8 mouse cellular contexts compared by ENCODE assay signal in the genomic region with DNA sequence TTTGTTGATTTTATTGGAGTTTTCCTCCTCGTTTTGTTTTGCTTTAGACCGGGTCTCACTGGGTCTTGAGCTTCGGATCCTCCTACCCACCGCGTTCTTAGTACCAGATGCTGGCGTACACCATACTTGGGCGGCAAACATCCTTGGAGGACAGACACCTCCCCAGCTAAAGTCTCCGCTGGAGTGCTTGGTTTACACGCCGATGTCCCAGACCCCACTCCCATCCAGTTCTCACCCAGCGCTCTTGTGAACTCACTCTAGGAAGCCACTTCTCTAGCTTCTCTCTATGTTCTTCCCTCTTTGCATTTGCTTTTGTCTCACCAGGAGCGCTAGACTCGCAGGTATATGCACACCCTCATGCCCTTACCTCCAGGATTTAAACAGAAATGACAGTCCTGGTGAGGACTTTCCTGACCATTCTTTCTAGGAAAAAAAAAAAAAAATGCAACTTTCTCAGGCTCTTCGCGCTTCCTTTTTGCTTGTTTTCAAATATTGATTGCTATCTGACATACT. TPM values are rescaled to one million over a fixed set of nuclear protein-coding genes. Genes with fewer than 3 reads are reported as not detected.
A peak's percentile ranks its signal among the peaks of the same experiment; 100 is the strongest.
DNase-seq lines count a peak whose midpoint lies in the region; ATAC-seq and TF ChIP-seq lines count a peak whose summit lies in the region.

No protein-coding gene starts in this region.

- TF ChIP-seq POLR2A in CH12.LX (IDR thresholded peaks at IDR 0.05; ENCODE audit: low read depth, low read length), result no peak

- TF ChIP-seq RAD21 in CH12.LX (IDR thresholded peaks at IDR 0.05; ENCODE audit: low read depth, low read length), result no peak

- DNase-seq in gastrocnemius, adult 2 months, result no peak
- no peak for DNase-seq in gastrocnemius, postnatal 25 days
- DNase-seq in CH12.LX (ENCODE audit: extremely low read depth), result no peak
- no peak for DNase-seq in liver, postnatal 0 days
- DNase-seq in adrenal gland, adult 2 months, result no peak
- DNase-seq in embryo, embryonic 9.5 days (ENCODE audit: extremely low spot score), result no peak
- DNase-seq in cerebellum, adult 11-12 months, result no peak

- peaks cover 14% of the 10 kb centered on the region for H3K27me3 ChIP-seq in CH12.LX (replicated peaks)
- H3K27me3 ChIP-seq in forebrain, embryonic 15.5 days, result no peaks in the 10 kb centered on the region
- H3K27me3 ChIP-seq in liver, postnatal 0 days (ENCODE audit: insufficient read depth, low read length), result no peaks in the 10 kb centered on the region

- dilution Hi-C loops in CH12.LX (cut with MboI; ENCODE audit: extremely low pct_ligation_motif_present, extremely low pct_unique_long_range_greater_than_20kb, low sequenced_read_pairs), result no loop called here

- WGBS in forebrain, embryonic 15.5 days, result 1% methylated on average over 15 of the region's 15 CpGs
- 3% methylated on average over 15 of the region's 15 CpGs for WGBS in liver, postnatal 0 days (ENCODE audit: insufficient replicate concordance)

- peaks cover 5 to 26% of the 10 kb centered on the region in 2 experiments for H3K4me1 ChIP-seq in CH12.LX (ENCODE audit: control insufficient read depth in 1 of 2, insufficient read depth in 2 of 2)
- peaks cover 23% of the 10 kb centered on the region for H3K4me1 ChIP-seq in forebrain, embryonic 15.5 days
- peaks cover 12% of the 10 kb centered on the region for H3K4me1 ChIP-seq in liver, postnatal 0 days (ENCODE audit: insufficient read depth)

- peaks cover 41% of the 10 kb centered on the region for H3K79me2 ChIP-seq in CH12.LX (replicated peaks; ENCODE audit: control insufficient read depth, extremely low read depth, insufficient read depth, poor library complexity, severe bottlenecking)

- peaks cover 18 to 26% of the 10 kb centered on the region in 2 experiments for H3K36me3 ChIP-seq in CH12.LX (replicated peaks in 1 of 2; ENCODE audit: control insufficient read depth in 1 of 2, insufficient read depth in 1 of 2, low read length in 1 of 2)
- peaks cover 19% of the 10 kb centered on the region for H3K36me3 ChIP-seq in forebrain, embryonic 15.5 days
- H3K36me3 ChIP-seq in liver, postnatal 0 days (replicated peaks; ENCODE audit: insufficient read depth, low read length), result peaks cover 20% of the 10 kb centered on the region

- no peaks in the 10 kb centered on the region for H3K9me3 ChIP-seq in CH12.LX (replicated peaks; ENCODE audit: low read length)
- H3K9me3 ChIP-seq in forebrain, embryonic 15.5 days, result no peaks in the 10 kb centered on the region
- H3K9me3 ChIP-seq in liver, postnatal 0 days (ENCODE audit: low read length), result no peaks in the 10 kb centered on the region

- H3K4me2 ChIP-seq in CH12.LX (ENCODE audit: insufficient read depth, low read depth, poor library complexity, severe bottlenecking), result peak overlapping the region; percentile 53
- peak overlapping the region; percentile 75 for H3K4me2 ChIP-seq in forebrain, embryonic 15.5 days (replicated peaks)
- peak overlapping the region; percentile 98 for H3K4me2 ChIP-seq in liver, postnatal 0 days (ENCODE audit: low read depth, low read length)

- peak; percentile 84 for ATAC-seq in forebrain, embryonic 15.5 days (replicated peaks)
- peak; percentile 48 for ATAC-seq in liver, postnatal 0 days

- H3K9ac ChIP-seq in CH12.LX (ENCODE audit: insufficient read depth, low read depth), result peak overlapping the region; percentile 36
- H3K9ac ChIP-seq in forebrain, embryonic 15.5 days (replicated peaks), result peak overlapping the region; percentile 99
- peak overlapping the region; percentile 100 for H3K9ac ChIP-seq in liver, postnatal 0 days (replicated peaks)

- no peak for TF ChIP-seq EP300 in CH12.LX (IDR thresholded peaks at IDR 0.05; ENCODE audit: low read length)
- TF ChIP-seq EP300 in liver, postnatal 0 days (IDR thresholded peaks at IDR 0.05; ENCODE audit: low read depth), result no peak

- H3K4me3 ChIP-seq in gastrocnemius, adult 2 months, result peak overlapping the region; percentile 84
- H3K4me3 ChIP-seq in CH12.LX (replicated peaks in 1 of 3; ENCODE audit: low read depth in 2 of 3, low read length in 2 of 3, poor library complexity in 1 of 3), result peak overlapping the region; percentile 82 to 100 (median 84)
- H3K4me3 ChIP-seq in forebrain, embryonic 15.5 days, result peak overlapping the region; percentile 82
- peak overlapping the region; percentile 95 for H3K4me3 ChIP-seq in liver, postnatal 0 days (ENCODE audit: low read depth, low read length)

- no peak for TF ChIP-seq CTCF in gastrocnemius, adult 2 months (IDR thresholded peaks at IDR 0.05)
- TF ChIP-seq CTCF in CH12.LX (conservative IDR thresholded peaks at IDR 0.05 in 1 of 2, IDR thresholded peaks at IDR 0.05 in 1 of 2; ENCODE audit: low read depth in 2 of 2, low read length in 2 of 2), result no peak
- no peak for TF ChIP-seq CTCF in liver, postnatal 0 days (IDR thresholded peaks at IDR 0.05; ENCODE audit: low read depth)

- peak overlapping the region; percentile 98 for H3K27ac ChIP-seq in gastrocnemius, adult 2 months
- no peak overlapping the region for H3K27ac ChIP-seq in CH12.LX (ENCODE audit: insufficient read depth, low read depth)
- peak overlapping the region; percentile 97 for H3K27ac ChIP-seq in forebrain, embryonic 15.5 days (replicated peaks)
- H3K27ac ChIP-seq in liver, postnatal 0 days (ENCODE audit: low read depth), result peak overlapping the region; percentile 95

- intact Hi-C loops in gastrocnemius, adult 2 months (cut with DNase I), result loop anchor here (2.0 to 10.0 kb wide), 5 partner anchors 93 to 1075 kb away; partner anchors contain the start of genes Idh3b, Nop56, Polr1b and Stk35

- in situ Hi-C loops in CH12.LX (cut with MboI; ENCODE audit: low pct_ligation_motif_present, low pct_unique_long_range_greater_than_20kb, low sequenced_read_pairs), result no loop called here

TF ChIP-seq in CH12.LX, 34 proteins besides CTCF, POLR2A, EP300 and RAD21:
- TF ChIP-seq PAX5 (IDR thresholded peaks at IDR 0.05; ENCODE audit: low read length) (no peak), ZKSCAN1 (IDR thresholded peaks at IDR 0.05; ENCODE audit: borderline replicate concordance, low read depth, low read length) (no peak), GABPA (IDR thresholded peaks at IDR 0.05; ENCODE audit: insufficient replicate concordance, low read depth, low read length) (no peak), MXI1 (IDR thresholded peaks at IDR 0.05; ENCODE audit: low read depth, low read length) (no peak; the same call in 1 of the 2 replicates), IRF4 (IDR thresholded peaks at IDR 0.05; ENCODE audit: low read depth, low read length) (0 out of 2 replicates have a peak, but pooled peaks have one; percentile 3), SMC3 (IDR thresholded peaks at IDR 0.05; ENCODE audit: low read depth, low read length) (no peak), NRF1 (IDR thresholded peaks at IDR 0.05; ENCODE audit: low read depth, low read length) (no peak), E2F4 (IDR thresholded peaks at IDR 0.05; ENCODE audit: insufficient replicate concordance, low read depth, low read length) (peak; percentile 11; the same call in 1 of the 2 replicates), POLR2AphosphoS2 (IDR thresholded peaks at IDR 0.05; ENCODE audit: low read depth, low read length) (no peak)

RNA-seq across cellular contexts. Expression of gene Snrpb, which starts 0.4 kb away (rescaled TPM):
- 100 to 1,000 TPM; 124 to 137 TPM for total RNA-seq in gastrocnemius, adult 2 months (2021)
- 100 to 1,000 TPM; 118 to 122 TPM for total RNA-seq in gastrocnemius, postnatal 25 days (2021)
- total RNA-seq in CH12.LX (2012; rRNA removed) (422 and 534 TPM in 2 replicates), CH12.LX (2014; rRNA removed) (515 and 524 TPM in 2 replicates)
- polyA plus RNA-seq in CH12.LX (2012; ENCODE audit: insufficient read length, low read depth), result 318 and 413 TPM in 2 replicates
- 458 and 483 TPM in 2 replicates for polyA plus RNA-seq in forebrain, embryonic 15.5 days (2015; fragmentation: Nextera tagmentation; extraction: Ambion mirVana)
- polyA plus RNA-seq in liver, postnatal 0 days (2015; fragmentation: Nextera tagmentation; extraction: Ambion mirVana), result 185 and 200 TPM in 2 replicates
- 100 to 1,000 TPM; 112 to 187 TPM for total RNA-seq in adrenal gland, adult 2 months (2021)
- polyA plus RNA-seq in adrenal gland, adult 2 months (2012; rRNA removed), result 350 and 452 TPM in 2 replicates

RNA-seq across cellular contexts. Expression of gene Tmc2, which starts 15.4 kb away (rescaled TPM):
- not detected for total RNA-seq in gastrocnemius, adult 2 months (2021)
- not detected for total RNA-seq in gastrocnemius, postnatal 25 days (2021)
- total RNA-seq in CH12.LX (2012; rRNA removed), result not detected in 2 replicates
- not detected in 2 replicates for total RNA-seq in CH12.LX (2014; rRNA removed)
- not detected in 2 replicates for polyA plus RNA-seq in CH12.LX (2012; ENCODE audit: insufficient read length, low read depth)
- not detected in 2 replicates for polyA plus RNA-seq in forebrain, embryonic 15.5 days (2015; fragmentation: Nextera tagmentation; extraction: Ambion mirVana)
- polyA plus RNA-seq in liver, postnatal 0 days (2015; fragmentation: Nextera tagmentation; extraction: Ambion mirVana), result not detected in 2 replicates
- total RNA-seq in adrenal gland, adult 2 months (2021), result not detected
- polyA plus RNA-seq in adrenal gland, adult 2 months (2012; rRNA removed), result not detected in 2 replicates

Comparison
In these comparisons a context has a peak if more than half of its experiments do, and no peak if none do; other contexts are left out.
1. H3K9ac ChIP-seq: peak in every context shown above with its lines; median percentile 100 in liver, postnatal 0 days; 99 in forebrain, embryonic 15.5 days; 36 in CH12.LX.